Mouse (Mus musculus): Measurements from ENCODE around the gene Opn3. TPM values are rescaled to one million over a fixed set of nuclear protein-coding genes. Genes with fewer than 3 reads are reported as not detected.

Opn3 gene
- polyA plus RNA-seq, 1 experiment from 2014 or later: 4.6 TPM

GRCm38 (mm10) chr1:175625990-175626692 lies 66.4 kb downstream of the Opn3 start:
- Histone ChIP-seq H3K9me3 (replicated peaks) (no peaks in the 10 kb centered on the region), H3K4me3 (replicated peaks) (peak overlapping the region; percentile 67), H3K27me3 (no peaks in the 10 kb centered on the region), H3K9ac (no peak overlapping the region), H3K4me2 (replicated peaks) (peak overlapping the region; percentile 59), H3K4me1 (peaks cover 12% of the 10 kb centered on the region), H3K36me3 (no peaks in the 10 kb centered on the region), H3K27ac (replicated peaks) (peak overlapping the region; percentile 77)
- ATAC-seq (ENCODE audit: insufficient number of reproducible peaks, low FRiP score, low TSS enrichment, low read depth): no peak
- 88% methylated on average over 1 of the region's 1 CpGs for WGBS

GRCm38 (mm10) chr1:175625257-175625879 lies 67.2 kb downstream of the Opn3 start, which contains the start of gene Fh1:
Gene Fh1 (minus strand): TSS chr1:175625635.
- Histone ChIP-seq H3K4me1 (peaks cover 12% of the 10 kb centered on the region), H3K4me3 (replicated peaks) (peak within 1 kb of the TSS; percentile 67), H3K27me3 (no peaks in the 10 kb centered on the region), H3K36me3 (no peaks in the 10 kb centered on the region), H3K27ac (replicated peaks) (peak within 1 kb of the TSS; percentile 77), H3K9me3 (replicated peaks) (no peaks in the 10 kb centered on the region), H3K4me2 (replicated peaks) (peak within 1 kb of the TSS; percentile 71), H3K9ac (peak within 1 kb of the TSS; percentile 76)
- ATAC-seq (ENCODE audit: insufficient number of reproducible peaks, low FRiP score, low TSS enrichment, low read depth): peak; percentile 100
- WGBS: under 1% methylated on average over 58 of the region's 58 CpGs

- H3K9ac ChIP-seq: no peak overlapping the region
- peaks cover 12% of the 10 kb centered on the region for H3K4me1 ChIP-seq
- H3K36me3 ChIP-seq: peaks cover 8% of the 10 kb centered on the region; the same call in 1 of the 2 replicates
- ATAC-seq (ENCODE audit: insufficient number of reproducible peaks, low FRiP score, low TSS enrichment, low read depth): no peak
- no peak overlapping the region; the same call in 1 of the 2 replicates for H3K4me2 ChIP-seq (replicated peaks)
- H3K27me3 ChIP-seq: no peaks in the 10 kb centered on the region
- H3K4me3 ChIP-seq (replicated peaks): no peak overlapping the region
- no peaks in the 10 kb centered on the region for H3K9me3 ChIP-seq (replicated peaks)
- 77% methylated on average over 6 of the region's 6 CpGs for WGBS
- no peak overlapping the region for H3K27ac ChIP-seq (replicated peaks)
Measured at GRCm38 (mm10) chr1:175623656-175624055, 68.9 kb downstream of the Opn3 start.

GRCm38 (mm10) chr1:175619814-175620431 lies 72.7 kb downstream of the Opn3 start, which contains the start of gene Kmo:
Gene Kmo (plus strand): TSS chr1:175620381.
- Histone ChIP-seq H3K9me3 (replicated peaks) (no peaks in the 10 kb centered on the region), H3K27me3 (no peaks in the 10 kb centered on the region), H3K4me1 (peaks cover 12% of the 10 kb centered on the region), H3K9ac (no peak within 1 kb of the TSS), H3K4me3 (replicated peaks) (no peak within 1 kb of the TSS), H3K27ac (replicated peaks) (no peak within 1 kb of the TSS), H3K36me3 (peaks cover 20% of the 10 kb centered on the region), H3K4me2 (replicated peaks) (no peak within 1 kb of the TSS)
- no peak for ATAC-seq (ENCODE audit: insufficient number of reproducible peaks, low FRiP score, low TSS enrichment, low read depth)
- 87% methylated on average over 13 of the region's 13 CpGs for WGBS

- Histone ChIP-seq H3K4me1 (no peaks in the 10 kb centered on the region), H3K9ac (no peak overlapping the region), H3K4me3 (replicated peaks) (no peak overlapping the region), H3K27me3 (no peaks in the 10 kb centered on the region), H3K36me3 (peaks cover 51% of the 10 kb centered on the region), H3K27ac (replicated peaks) (no peak overlapping the region), H3K4me2 (replicated peaks) (no peak overlapping the region), H3K9me3 (replicated peaks) (no peaks in the 10 kb centered on the region)
- ATAC-seq (ENCODE audit: insufficient number of reproducible peaks, low FRiP score, low TSS enrichment, low read depth): no peak
- 94% methylated on average over 9 of the region's 9 CpGs for WGBS
Measured at GRCm38 (mm10) chr1:175614992-175615391, 77.6 kb downstream of the Opn3 start.

Other genes with a start within 250 kb of the Opn3 start
- 0.91 and 1.2 TPM in 2 replicates for gene Rgs7, start 200.3 kb downstream of the Opn3 start, polyA plus RNA-seq (2015; fragmentation: Nextera tagmentation; extraction: Ambion mirVana)
- gene Kmo, start 72.4 kb downstream of the Opn3 start, polyA plus RNA-seq (2015; fragmentation: Nextera tagmentation; extraction: Ambion mirVana): 0.24 and 0.51 TPM in 2 replicates
- 96.8 and 99.8 TPM in 2 replicates for gene Fh1, start 67.1 kb downstream of the Opn3 start, polyA plus RNA-seq (2015; fragmentation: Nextera tagmentation; extraction: Ambion mirVana)
- gene Chml, start 125 bp upstream of the Opn3 start, polyA plus RNA-seq (2015; fragmentation: Nextera tagmentation; extraction: Ambion mirVana): 1.6 and 1.9 TPM in 2 replicates
- gene Wdr64, start 5.8 kb upstream of the Opn3 start, polyA plus RNA-seq (2015; fragmentation: Nextera tagmentation; extraction: Ambion mirVana): not detected in 2 replicates
- 44.1 and 46.5 TPM in 2 replicates for gene Exo1, start 187.8 kb upstream of the Opn3 start, polyA plus RNA-seq (2015; fragmentation: Nextera tagmentation; extraction: Ambion mirVana)
- 0.09 and 0.16 TPM in 2 replicates for gene Gm38100, start 227.6 kb upstream of the Opn3 start, polyA plus RNA-seq (2015; fragmentation: Nextera tagmentation; extraction: Ambion mirVana)